In genomic region chr7:65073555-65073954, GRCm38 (mm10) we compare ENCODE assay signal across 8 mouse cellular contexts.
DNase-seq lines count a peak whose midpoint lies in the region; ATAC-seq lines count a peak whose summit lies in the region.

No protein-coding gene starts in this region.

- DNase-seq in neural tube, embryonic 10.5 days (ENCODE audit: extremely low spot score, low spot score), result peak; percentile 73
- DNase-seq in cerebellum, adult 11-12 months, result peak; percentile 21
- DNase-seq in forelimb bud, embryonic 11.5 days (ENCODE audit: low read depth, low spot score), result peak; percentile 21
- DNase-seq in layer of hippocampus, adult 18-20 months (ENCODE audit: low spot score in 2 of 2), result peak; percentile 56 to 79
- DNase-seq in right cerebral cortex, postnatal 4 days, result peak; percentile 84
- DNase-seq in c-Kit-positive CD71-positive TER-119-positive erythroid progenitor cells, embryonic 14.5 days (ENCODE audit: low spot score), result no peak

- no peak for ATAC-seq in neural tube, embryonic 15.5 days (ENCODE audit: low FRiP score)
- ATAC-seq in megakaryocyte progenitor cell, adult 5-6 weeks (replicated peaks; ENCODE audit: poor library complexity), result peak; percentile 90

- no peaks in the 10 kb centered on the region for H3K27me3 ChIP-seq in neural tube, embryonic 15.5 days (replicated peaks)

- WGBS in neural tube, embryonic 15.5 days, result 26% methylated on average over 6 of the region's 6 CpGs

- no peak overlapping the region for H3K9ac ChIP-seq in neural tube, embryonic 15.5 days (replicated peaks)

- H3K4me3 ChIP-seq in neural tube, embryonic 15.5 days (replicated peaks), result no peak overlapping the region

- no peak overlapping the region for H3K4me2 ChIP-seq in neural tube, embryonic 15.5 days

- H3K9me3 ChIP-seq in neural tube, embryonic 15.5 days (replicated peaks), result no peaks in the 10 kb centered on the region

- H3K36me3 ChIP-seq in neural tube, embryonic 15.5 days, result no peaks in the 10 kb centered on the region

- H3K27ac ChIP-seq in neural tube, embryonic 15.5 days (replicated peaks), result no peak overlapping the region

- peaks cover 9% of the 10 kb centered on the region; the same call in 1 of the 2 replicates for H3K4me1 ChIP-seq in neural tube, embryonic 15.5 days
